Mouse (Mus musculus): ENCODE measurements around the gene Col13a1. TPM values are rescaled to one million over a fixed set of nuclear protein-coding genes. Genes with fewer than 3 reads are reported as not detected.
A peak's percentile ranks its signal among the peaks of the same experiment; 100 is the strongest.

Gene Col13a1
- polyA plus RNA-seq, 1 experiment from 2014 or later, result 9.4 TPM

- no peak overlapping the region for H3K27ac ChIP-seq (ENCODE audit: low read depth, low read length)
- no peaks in the 10 kb centered on the region for H3K4me1 ChIP-seq (ENCODE audit: control insufficient read depth, insufficient read depth, low read length)
- no peaks in the 10 kb centered on the region for H3K9me3 ChIP-seq (replicated peaks; ENCODE audit: control insufficient read depth, low read length)
- no peak overlapping the region for H3K9ac ChIP-seq (ENCODE audit: low read depth, low read length)
- no peak for ATAC-seq (replicated peaks; ENCODE audit: insufficient number of reproducible peaks, low FRiP score, low TSS enrichment)
- no peak overlapping the region for H3K4me2 ChIP-seq
- 70% methylated on average over 6 of the region's 6 CpGs for WGBS (ENCODE audit: insufficient replicate concordance)
- no peaks in the 10 kb centered on the region for H3K27me3 ChIP-seq (ENCODE audit: control insufficient read depth, insufficient read depth, low read length)
- H3K36me3 ChIP-seq (ENCODE audit: control insufficient read depth, insufficient read depth, low read length), result no peaks in the 10 kb centered on the region
- no peak overlapping the region for H3K4me3 ChIP-seq (ENCODE audit: low read depth, low read length)
Observed at GRCm38 (mm10) chr10:62009981-62010500, 31.1 kb upstream of the Col13a1 start.

DNA sequence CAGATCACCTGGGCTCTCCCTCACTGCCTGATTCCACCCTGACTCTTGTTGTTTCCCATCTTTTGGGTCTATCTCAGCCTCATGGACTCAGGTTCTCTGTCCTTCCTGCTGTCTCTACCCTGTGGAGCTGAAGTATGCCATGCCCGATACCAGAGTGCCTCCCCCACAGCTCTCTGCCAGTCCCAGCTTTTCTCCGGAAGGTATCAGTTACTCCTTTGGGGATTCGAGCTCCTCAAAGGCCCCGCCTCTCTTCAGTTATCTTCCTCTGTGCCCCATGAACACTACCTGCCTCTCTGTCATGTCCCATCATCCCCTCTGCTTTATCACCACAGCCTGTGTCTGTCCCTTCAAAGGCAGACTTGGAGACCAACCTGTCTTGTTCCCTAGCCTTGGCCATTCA, 29.1 kb upstream of the Col13a1 start:
- Histone ChIP-seq H3K27ac (ENCODE audit: low read depth, low read length) (no peak overlapping the region), H3K36me3 (ENCODE audit: control insufficient read depth, insufficient read depth, low read length) (no peaks in the 10 kb centered on the region), H3K4me1 (ENCODE audit: control insufficient read depth, insufficient read depth, low read length) (no peaks in the 10 kb centered on the region), H3K27me3 (ENCODE audit: control insufficient read depth, insufficient read depth, low read length) (no peaks in the 10 kb centered on the region), H3K9ac (ENCODE audit: low read depth, low read length) (no peak overlapping the region), H3K9me3 (replicated peaks; ENCODE audit: control insufficient read depth, low read length) (no peaks in the 10 kb centered on the region), H3K4me2 (no peak overlapping the region), H3K4me3 (ENCODE audit: low read depth, low read length) (no peak overlapping the region)
- no peak for ATAC-seq (replicated peaks; ENCODE audit: insufficient number of reproducible peaks, low FRiP score, low TSS enrichment)
- WGBS (ENCODE audit: insufficient replicate concordance), result 59% methylated on average over 4 of the region's 4 CpGs

DNA sequence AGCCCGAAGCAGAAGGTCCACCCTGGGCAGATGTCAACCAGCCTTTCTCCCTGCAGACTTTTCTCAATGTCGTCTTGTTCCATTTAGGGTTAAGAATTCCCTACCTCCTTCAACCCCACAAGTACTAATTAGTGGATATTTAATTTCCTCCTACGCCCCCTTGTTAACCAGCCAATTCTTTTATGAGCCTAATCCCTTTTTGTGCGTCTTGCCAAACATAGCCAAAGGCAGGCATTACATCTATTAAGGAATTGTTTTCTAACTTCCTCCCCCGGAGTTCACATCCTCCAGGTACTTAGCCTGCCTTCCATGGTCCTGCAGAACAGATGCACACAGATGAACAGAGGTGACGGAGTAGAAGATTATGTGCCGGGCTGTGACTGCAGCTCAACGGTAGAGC, 27.5 kb upstream of the Col13a1 start:
- 84% methylated on average over 8 of the region's 8 CpGs for WGBS (ENCODE audit: insufficient replicate concordance)

DNA sequence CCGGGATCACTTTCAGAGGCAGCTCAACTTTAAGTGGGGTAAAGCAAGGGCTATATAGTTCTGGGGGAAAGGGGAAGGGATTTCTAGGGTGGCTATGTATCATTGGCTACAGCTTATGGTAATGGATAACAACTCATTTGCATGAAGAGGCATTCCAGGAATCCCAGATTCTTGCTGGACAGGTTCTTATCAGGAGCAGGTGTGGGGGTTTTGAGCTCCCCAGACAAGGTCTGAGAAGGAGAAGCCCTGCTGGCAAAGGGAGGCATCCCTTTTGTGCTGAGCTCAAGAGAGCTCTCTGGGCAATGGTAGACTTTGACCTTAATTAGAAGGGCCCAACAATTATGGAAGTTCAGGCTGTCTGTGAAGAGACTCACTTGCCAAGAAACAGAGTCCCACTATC, 21.3 kb upstream of the Col13a1 start:
- H3K4me2 ChIP-seq, result no peak overlapping the region
- H3K9ac ChIP-seq (ENCODE audit: low read depth, low read length), result no peak overlapping the region
- no peaks in the 10 kb centered on the region; the same call in 1 of the 2 replicates for H3K27me3 ChIP-seq (ENCODE audit: control insufficient read depth, insufficient read depth, low read length)
- H3K36me3 ChIP-seq (ENCODE audit: control insufficient read depth, insufficient read depth, low read length), result no peaks in the 10 kb centered on the region
- no peak for ATAC-seq (replicated peaks; ENCODE audit: insufficient number of reproducible peaks, low FRiP score, low TSS enrichment)
- H3K9me3 ChIP-seq (replicated peaks; ENCODE audit: control insufficient read depth, low read length), result no peaks in the 10 kb centered on the region
- no peak overlapping the region for H3K4me3 ChIP-seq (ENCODE audit: low read depth, low read length)
- no peaks in the 10 kb centered on the region for H3K4me1 ChIP-seq (ENCODE audit: control insufficient read depth, insufficient read depth, low read length)
- WGBS (ENCODE audit: insufficient replicate concordance), result 79% methylated on average over 1 of the region's 1 CpGs
- H3K27ac ChIP-seq (ENCODE audit: low read depth, low read length), result no peak overlapping the region

More for the DNA sequence above, 27.5 kb upstream of the Col13a1 start:
- no peak overlapping the region for H3K27ac ChIP-seq (ENCODE audit: low read depth, low read length)
- no peak for ATAC-seq (replicated peaks; ENCODE audit: insufficient number of reproducible peaks, low FRiP score, low TSS enrichment)
- no peak overlapping the region for H3K4me3 ChIP-seq (ENCODE audit: low read depth, low read length)
- H3K4me1 ChIP-seq (ENCODE audit: control insufficient read depth, insufficient read depth, low read length), result no peaks in the 10 kb centered on the region
- no peaks in the 10 kb centered on the region for H3K36me3 ChIP-seq (ENCODE audit: control insufficient read depth, insufficient read depth, low read length)
- no peaks in the 10 kb centered on the region for H3K27me3 ChIP-seq (ENCODE audit: control insufficient read depth, insufficient read depth, low read length)
- H3K9me3 ChIP-seq (replicated peaks; ENCODE audit: control insufficient read depth, low read length), result no peaks in the 10 kb centered on the region
- H3K9ac ChIP-seq (ENCODE audit: low read depth, low read length), result no peak overlapping the region
- no peak overlapping the region for H3K4me2 ChIP-seq

- no peak for ATAC-seq (replicated peaks; ENCODE audit: insufficient number of reproducible peaks, low FRiP score, low TSS enrichment)
- H3K27me3 ChIP-seq (ENCODE audit: control insufficient read depth, insufficient read depth, low read length), result no peaks in the 10 kb centered on the region; the same call in 1 of the 2 replicates
- H3K4me2 ChIP-seq, result no peak overlapping the region
- no peaks in the 10 kb centered on the region for H3K4me1 ChIP-seq (ENCODE audit: control insufficient read depth, insufficient read depth, low read length)
- no peaks in the 10 kb centered on the region for H3K9me3 ChIP-seq (replicated peaks; ENCODE audit: control insufficient read depth, low read length)
- no peak overlapping the region for H3K4me3 ChIP-seq (ENCODE audit: low read depth, low read length)
- no peak overlapping the region for H3K9ac ChIP-seq (ENCODE audit: low read depth, low read length)
- H3K27ac ChIP-seq (ENCODE audit: low read depth, low read length), result no peak overlapping the region
- H3K36me3 ChIP-seq (ENCODE audit: control insufficient read depth, insufficient read depth, low read length), result no peaks in the 10 kb centered on the region
- 76% methylated on average over 1 of the region's 1 CpGs for WGBS (ENCODE audit: insufficient replicate concordance)
Observed at GRCm38 (mm10) chr10:61999766-62000165, 20.9 kb upstream of the Col13a1 start.

DNA sequence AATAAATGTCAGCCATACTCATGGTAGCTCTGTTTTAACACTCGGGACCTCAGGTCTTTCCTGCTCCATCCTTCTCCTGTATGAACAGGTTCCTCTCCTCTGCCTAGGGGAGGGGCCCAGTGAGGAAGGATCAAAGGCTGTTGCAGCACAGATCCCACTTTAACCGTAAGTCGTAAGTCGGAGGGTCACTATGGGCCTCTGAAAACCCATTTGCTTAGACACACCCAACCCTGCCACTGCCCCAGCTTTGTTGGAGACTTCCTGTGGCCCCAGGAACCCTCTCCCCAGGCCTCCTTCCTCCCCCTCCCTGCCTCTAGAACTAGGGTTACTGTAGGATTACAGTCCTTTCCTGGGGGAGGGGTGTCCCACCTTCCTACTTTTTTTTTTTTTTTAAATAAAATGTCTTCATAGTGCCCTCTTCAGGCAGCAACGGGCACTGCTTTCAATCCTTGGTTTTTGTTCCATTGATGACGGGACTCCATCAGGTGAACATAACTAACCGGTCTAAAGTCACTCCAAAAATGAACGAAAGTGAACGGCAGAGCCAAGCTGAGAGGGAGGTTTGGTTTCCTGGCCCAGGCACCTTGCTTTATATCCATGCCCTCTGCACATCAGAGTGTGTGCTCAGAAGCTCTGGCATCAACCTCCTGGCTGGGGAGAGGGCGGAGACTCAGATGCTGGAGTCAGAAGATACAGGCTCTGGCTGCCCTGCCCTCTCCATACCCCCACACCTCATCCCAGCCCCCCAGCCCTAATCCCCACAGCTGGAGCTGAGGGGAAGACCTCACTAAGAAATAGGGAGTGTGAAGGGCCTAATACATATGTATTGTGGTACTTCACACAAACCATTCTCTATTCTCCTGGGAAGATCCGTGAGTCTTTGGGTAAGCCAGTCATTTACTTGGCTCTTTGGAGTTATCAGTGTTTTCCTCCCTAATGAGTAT, 12.8 kb upstream of the Col13a1 start:
- Histone ChIP-seq H3K9me3 (replicated peaks; ENCODE audit: control insufficient read depth, low read length) (no peaks in the 10 kb centered on the region), H3K4me3 (ENCODE audit: low read depth, low read length) (no peak overlapping the region), H3K27me3 (ENCODE audit: control insufficient read depth, insufficient read depth, low read length) (peaks cover 2% of the 10 kb centered on the region; the same call in 1 of the 2 replicates), H3K27ac (ENCODE audit: low read depth, low read length) (no peak overlapping the region), H3K4me2 (no peak overlapping the region), H3K36me3 (ENCODE audit: control insufficient read depth, insufficient read depth, low read length) (no peaks in the 10 kb centered on the region), H3K4me1 (ENCODE audit: control insufficient read depth, insufficient read depth, low read length) (no peaks in the 10 kb centered on the region), H3K9ac (ENCODE audit: low read depth, low read length) (no peak overlapping the region)
- WGBS (ENCODE audit: insufficient replicate concordance), result 24% methylated on average over 11 of the region's 11 CpGs
- no peak for ATAC-seq (replicated peaks; ENCODE audit: insufficient number of reproducible peaks, low FRiP score, low TSS enrichment)

- H3K4me1 ChIP-seq (ENCODE audit: control insufficient read depth, insufficient read depth, low read length), result peaks cover 22% of the 10 kb centered on the region
- no peak overlapping the region for H3K4me3 ChIP-seq (ENCODE audit: low read depth, low read length)
- WGBS (ENCODE audit: insufficient replicate concordance), result 2% methylated on average over 7 of the region's 7 CpGs
- peaks cover 16% of the 10 kb centered on the region for H3K27me3 ChIP-seq (ENCODE audit: control insufficient read depth, insufficient read depth, low read length)
- no peak overlapping the region for H3K27ac ChIP-seq (ENCODE audit: low read depth, low read length)
- ATAC-seq (replicated peaks; ENCODE audit: insufficient number of reproducible peaks, low FRiP score, low TSS enrichment), result no peak
- 0 out of 2 replicates have a peak overlapping the region, but pooled peaks have one; percentile 6 for H3K4me2 ChIP-seq
- H3K36me3 ChIP-seq (ENCODE audit: control insufficient read depth, insufficient read depth, low read length), result no peaks in the 10 kb centered on the region
- H3K9ac ChIP-seq (ENCODE audit: low read depth, low read length), result no peak overlapping the region
- no peaks in the 10 kb centered on the region for H3K9me3 ChIP-seq (replicated peaks; ENCODE audit: control insufficient read depth, low read length)
Observed at GRCm38 (mm10) chr10:61980424-61980823, 1.5 kb upstream of the Col13a1 start.

- no peaks in the 10 kb centered on the region for H3K36me3 ChIP-seq (ENCODE audit: control insufficient read depth, insufficient read depth, low read length)
- H3K4me2 ChIP-seq, result peak overlapping the region; percentile 96
- H3K27me3 ChIP-seq (ENCODE audit: control insufficient read depth, insufficient read depth, low read length), result peaks cover 16% of the 10 kb centered on the region
- H3K9me3 ChIP-seq (replicated peaks; ENCODE audit: control insufficient read depth, low read length), result no peaks in the 10 kb centered on the region
- under 1% methylated on average over 65 of the region's 65 CpGs for WGBS (ENCODE audit: insufficient replicate concordance)
- H3K4me3 ChIP-seq (ENCODE audit: low read depth, low read length), result peak overlapping the region; percentile 59
- 0 out of 2 replicates have a peak, but pooled peaks have one; percentile 18 for ATAC-seq (replicated peaks; ENCODE audit: insufficient number of reproducible peaks, low FRiP score, low TSS enrichment)
- peaks cover 29% of the 10 kb centered on the region for H3K4me1 ChIP-seq (ENCODE audit: control insufficient read depth, insufficient read depth, low read length)
- peak overlapping the region; percentile 77 for H3K9ac ChIP-seq (ENCODE audit: low read depth, low read length)
- 0 out of 2 replicates have a peak overlapping the region, but pooled peaks have one; percentile 29 for H3K27ac ChIP-seq (ENCODE audit: low read depth, low read length)
Observed at GRCm38 (mm10) chr10:61978112-61978865, 619 bp downstream of the Col13a1 start.

Data from heart, embryonic 11.5 days (tissue).